17 mouse cellular contexts compared by ENCODE assay signal in genomic region chr3:51209503-51210314, GRCm38 (mm10). TPM values are rescaled to one million over a fixed set of nuclear protein-coding genes. Genes with fewer than 3 reads are reported as not detected.
DNase-seq lines count a peak whose midpoint lies in the region.
"Had no signal": no experiment of that assay in that cellular context is flagged by ENCODE, and none has a peak within 500 bp of the region (broad histone marks: within the 10 kb centered on the region; RNA-seq: fewer than 3 reads in every experiment).

No protein-coding gene starts in this region.

- DNase-seq in adrenal gland, postnatal 10 days, result peak; percentile 54
- no peak for DNase-seq in adrenal gland, adult 8-10 months
- peak; percentile 96 for DNase-seq in 416B (ENCODE audit: low read depth)
- peak; percentile 55 for DNase-seq in lung, postnatal 36 days
- DNase-seq in right cerebral cortex, adult 2 months (ENCODE audit: low spot score in 2 of 2), result no peak
- no peak for DNase-seq in c-Kit-positive CD71-positive TER-119-positive erythroid progenitor cells, embryonic 14.5 days (ENCODE audit: low spot score)
- DNase-seq in heart, adult 8-10 months (ENCODE audit: low spot score), result no peak
- DNase-seq: cerebellum, adult 9-11 months; gastrocnemius, postnatal 10 days; kidney, postnatal 4 days had no signal

- peak overlapping the region; percentile 85 for H3K27ac ChIP-seq in brown adipose tissue, adult 24 weeks (replicated peaks; ENCODE audit: low read depth, low read length)
- H3K27ac ChIP-seq: embryonic facial prominence, embryonic 12.5 days; forebrain, embryonic 13.5 days; heart, embryonic 15.5 days; hindbrain, postnatal 0 days had no signal

- H3K4me1 ChIP-seq in brown adipose tissue, adult 24 weeks (ENCODE audit: control insufficient read depth, insufficient read depth, insufficient read length, low read length), result peaks cover 22% of the 10 kb centered on the region
- H3K4me1 ChIP-seq: embryonic facial prominence, embryonic 12.5 days; forebrain, embryonic 13.5 days; megakaryocyte, embryonic 14.5 days had no signal

- H3K4me3 ChIP-seq in brown adipose tissue, adult 24 weeks (ENCODE audit: insufficient read depth, low read depth, low read length), result no peak overlapping the region
- H3K4me3 ChIP-seq: embryonic facial prominence, embryonic 12.5 days; forebrain, embryonic 13.5 days; heart, embryonic 15.5 days; myocyte had no signal

RNA-seq across cellular contexts. Expression of gene Noct, which starts 14.5 kb away (rescaled TPM):
- 10 to 100 TPM; 24.7 to 60.6 TPM for total RNA-seq in adrenal gland, postnatal 10 days (2021)
- 10 to 100 TPM; 12.8 to 16.4 (median 14.1) TPM for total RNA-seq in adrenal gland, adult 8-10 months (2022)
- 16.9 and 38.8 TPM in 2 replicates for polyA plus RNA-seq in brown adipose tissue, adult 24 weeks (2012; ENCODE audit: insufficient read depth, insufficient read length, missing spikeins)
- total RNA-seq in heart, adult 8-10 months (2022), result 10 to 100 TPM; 32.2 to 45.2 (median 41.6) TPM

Comparison
In these comparisons a context has a peak if more than half of its experiments do, and no peak if none do; other contexts are left out.
1. DNase-seq: peak in adrenal gland, postnatal 10 days (single experiment), 416B (single experiment) and lung, postnatal 36 days (single experiment); none in adrenal gland, adult 8-10 months (single experiment), right cerebral cortex, adult 2 months (0 of 2), c-Kit-positive CD71-positive TER-119-positive erythroid progenitor cells, embryonic 14.5 days (single experiment) and heart, adult 8-10 months (single experiment).